Mouse (Mus musculus): ENCODE results near the gene Mllt10.
"Not testable (repeated sequence)": the region's sequence is repeated elsewhere in the genome, so short reads cannot be mapped to it uniquely, and the experiment has no call there.

Mllt10 gene

GRCm38 (mm10) chr2:18052581-18052980, 2.5 kb upstream of the Mllt10 start:
- DNase-seq = no peak

GRCm38 (mm10) chr2:18053243-18053950, 1.6 kb upstream of the Mllt10 start:
- DNase-seq = no peak

GRCm38 (mm10) chr2:18053951-18054530, 996 bp upstream of the Mllt10 start:
- DNase-seq = peak; percentile 80

GRCm38 (mm10) chr2:18055929-18056785, 1.1 kb downstream of the Mllt10 start:
- DNase-seq = peak; percentile 98

GRCm38 (mm10) chr2:18056786-18057255, 1.8 kb downstream of the Mllt10 start:
- peak; percentile 96 for DNase-seq

- peak; percentile 74 for DNase-seq
Measured at GRCm38 (mm10) chr2:18057336-18058145, 2.5 kb downstream of the Mllt10 start.

- no peak for DNase-seq
Measured at GRCm38 (mm10) chr2:18058146-18058708, 3.2 kb downstream of the Mllt10 start.

GRCm38 (mm10) chr2:18059063-18059462, 4.0 kb downstream of the Mllt10 start:
- no peak for DNase-seq

GRCm38 (mm10) chr2:18059891-18060290, 4.9 kb downstream of the Mllt10 start:
- DNase-seq = no peak

GRCm38 (mm10) chr2:18060396-18060795, 5.4 kb downstream of the Mllt10 start:
- no peak for DNase-seq

- no peak for DNase-seq
Measured at GRCm38 (mm10) chr2:18063763-18064251, 8.8 kb downstream of the Mllt10 start.

GRCm38 (mm10) chr2:18064356-18064858, 9.4 kb downstream of the Mllt10 start:
- DNase-seq = peak; percentile 95

- DNase-seq = peak; percentile 91
Measured at GRCm38 (mm10) chr2:18064941-18065707, 10.1 kb downstream of the Mllt10 start.

GRCm38 (mm10) chr2:18065708-18066030, 10.6 kb downstream of the Mllt10 start:
- DNase-seq = no peak

- DNase-seq = no peak
Measured at GRCm38 (mm10) chr2:18066436-18066835, 11.4 kb downstream of the Mllt10 start.

- DNase-seq = peak; percentile 54
Measured at GRCm38 (mm10) chr2:18068071-18068796, 13.2 kb downstream of the Mllt10 start.

- DNase-seq = no peak
Measured at GRCm38 (mm10) chr2:18071947-18072346, 16.9 kb downstream of the Mllt10 start.

- DNase-seq = no peak
Measured at GRCm38 (mm10) chr2:18080182-18080860, 25.3 kb downstream of the Mllt10 start.

GRCm38 (mm10) chr2:18087695-18088094, 32.7 kb downstream of the Mllt10 start:
- not testable (repeated sequence) for DNase-seq

GRCm38 (mm10) chr2:18093858-18094257, 38.8 kb downstream of the Mllt10 start:
- DNase-seq = no peak

Data from kidney, postnatal 10 days (tissue).